20 mouse cellular contexts compared by ENCODE assay signal in genomic region chr11:7198481-7199256, GRCm38 (mm10). TPM values are rescaled to one million over a fixed set of nuclear protein-coding genes. Genes with fewer than 3 reads are reported as not detected.
DNase-seq lines count a peak whose midpoint lies in the region; ATAC-seq and TF ChIP-seq lines count a peak whose summit lies in the region.
"Had no signal": no experiment of that assay in that cellular context is flagged by ENCODE, and none has a peak within 500 bp of the region (broad histone marks: within the 10 kb centered on the region; RNA-seq: fewer than 3 reads in every experiment).

No protein-coding gene starts in this region.

- no peak overlapping the region for H3K27ac ChIP-seq in heart, adult 2 months
- peak overlapping the region; percentile 47; the same call in 1 of the 2 replicates for H3K27ac ChIP-seq in kidney, embryonic 14.5 days (ENCODE audit: low read depth, low read length)
- H3K27ac ChIP-seq in lung, postnatal 0 days (ENCODE audit: low read length), result 0 out of 2 replicates have a peak overlapping the region, but pooled peaks have one; percentile 38
- H3K27ac ChIP-seq in liver, postnatal 0 days (ENCODE audit: low read depth), result peak overlapping the region; percentile 96
- H3K27ac ChIP-seq: macrophage; midbrain, embryonic 13.5 days had no signal

- no peaks in the 10 kb centered on the region for H3K27me3 ChIP-seq in heart, adult 2 months (ENCODE audit: control insufficient read depth, insufficient read depth, low read length)
- H3K27me3 ChIP-seq in kidney, embryonic 14.5 days (ENCODE audit: control insufficient read depth, insufficient read depth, low read length), result no peaks in the 10 kb centered on the region
- H3K27me3 ChIP-seq in lung, postnatal 0 days (replicated peaks; ENCODE audit: insufficient read depth, low read length), result no peaks in the 10 kb centered on the region
- H3K27me3 ChIP-seq in liver, postnatal 0 days (ENCODE audit: insufficient read depth, low read length), result no peaks in the 10 kb centered on the region

- H3K79me2 ChIP-seq in heart, adult 2 months (replicated peaks; ENCODE audit: control insufficient read depth, insufficient read depth, low read length), result no peaks in the 10 kb centered on the region

- H3K9me3 ChIP-seq in kidney, embryonic 14.5 days (ENCODE audit: control insufficient read depth, low read length), result no peaks in the 10 kb centered on the region
- H3K9me3 ChIP-seq in lung, postnatal 0 days (ENCODE audit: low read length), result no peaks in the 10 kb centered on the region
- no peaks in the 10 kb centered on the region for H3K9me3 ChIP-seq in liver, postnatal 0 days (ENCODE audit: low read length)
- H3K9me3 ChIP-seq: midbrain, embryonic 13.5 days had no signal

- intact Hi-C loops in heart, adult 2 months (cut with DNase I), result no loop called here

- TF ChIP-seq POLR2A in heart, adult 2 months (IDR thresholded peaks at IDR 0.05; ENCODE audit: insufficient read depth, low read depth, low read length), result no peak
- TF ChIP-seq POLR2A in lung, adult 2 months (IDR thresholded peaks at IDR 0.05; ENCODE audit: borderline replicate concordance, extremely low read depth, low read depth, low read length), result no peak

- H3K36me3 ChIP-seq in heart, adult 2 months (ENCODE audit: control insufficient read depth, insufficient read depth, low read length), result no peaks in the 10 kb centered on the region
- no peaks in the 10 kb centered on the region for H3K36me3 ChIP-seq in kidney, embryonic 14.5 days (ENCODE audit: control insufficient read depth, insufficient read depth, low read length)
- no peaks in the 10 kb centered on the region for H3K36me3 ChIP-seq in lung, postnatal 0 days (ENCODE audit: insufficient read depth, low read length)
- no peaks in the 10 kb centered on the region for H3K36me3 ChIP-seq in liver, postnatal 0 days (replicated peaks; ENCODE audit: insufficient read depth, low read length)
- H3K36me3 ChIP-seq: midbrain, embryonic 13.5 days had no signal

- WGBS in heart, adult 2 months, result 54% methylated on average over 10 of the region's 10 CpGs
- WGBS in kidney, embryonic 14.5 days, result 74% methylated on average over 10 of the region's 10 CpGs
- WGBS in lung, postnatal 0 days, result 74% methylated on average over 10 of the region's 10 CpGs
- 61% methylated on average over 10 of the region's 10 CpGs for WGBS in lung, adult 2 months
- 42% methylated on average over 10 of the region's 10 CpGs for WGBS in liver, postnatal 0 days (ENCODE audit: insufficient replicate concordance)

- TF ChIP-seq CTCF in heart, adult 2 months (IDR thresholded peaks at IDR 0.05), result no peak
- no peak for TF ChIP-seq CTCF in lung, postnatal 0 days (IDR thresholded peaks at IDR 0.05)
- no peak for TF ChIP-seq CTCF in lung, adult 2 months (IDR thresholded peaks at IDR 0.05; ENCODE audit: insufficient read depth, low read length)
- TF ChIP-seq CTCF in liver, postnatal 0 days (IDR thresholded peaks at IDR 0.05; ENCODE audit: low read depth), result no peak

- no peak for TF ChIP-seq EP300 in heart, adult 2 months (IDR thresholded peaks at IDR 0.05; ENCODE audit: insufficient read depth, low read depth, low read length)
- TF ChIP-seq EP300 in lung, postnatal 0 days (IDR thresholded peaks at IDR 0.05), result peak; percentile 89
- 0 out of 2 replicates have a peak, but pooled peaks have one; percentile 40 for TF ChIP-seq EP300 in liver, postnatal 0 days (IDR thresholded peaks at IDR 0.05; ENCODE audit: low read depth)

- DNase-seq in heart, adult 11 months, result peak; percentile 55
- no peak for DNase-seq in heart, adult 2 months
- no peak for DNase-seq in kidney, adult 9 months
- DNase-seq in lung, postnatal 0 days (ENCODE audit: low spot score), result peak; percentile 29
- DNase-seq in lung, adult 2 months, result no peak
- peak; percentile 67 for DNase-seq in liver, postnatal 0 days
- DNase-seq: B cell, adult 2 months; cerebellum, adult 11 months; cerebellum, postnatal 25 days; heart, postnatal 10 days; layer of hippocampus, postnatal 36 days; right cerebral cortex, postnatal 25 days; thymus, postnatal 4 days had no signal

- H3K4me1 ChIP-seq in heart, adult 2 months (ENCODE audit: control insufficient read depth, insufficient read depth, low read length), result no peaks in the 10 kb centered on the region
- peaks cover 5% of the 10 kb centered on the region; the same call in 1 of the 2 replicates for H3K4me1 ChIP-seq in kidney, embryonic 14.5 days (ENCODE audit: control insufficient read depth, insufficient read depth, low read length)
- H3K4me1 ChIP-seq in lung, postnatal 0 days (ENCODE audit: insufficient read depth, low read depth, low read length), result no peaks in the 10 kb centered on the region
- H3K4me1 ChIP-seq in lung, adult 2 months (ENCODE audit: control insufficient read depth, insufficient read depth, low read length), result no peaks in the 10 kb centered on the region
- H3K4me1 ChIP-seq in liver, postnatal 0 days (ENCODE audit: insufficient read depth), result peaks cover 6% of the 10 kb centered on the region; the same call in 1 of the 2 replicates

- no peak for ATAC-seq in kidney, embryonic 14.5 days (ENCODE audit: low FRiP score, low TSS enrichment)
- peak; percentile 78 for ATAC-seq in lung, postnatal 0 days
- peak; percentile 5 for ATAC-seq in liver, postnatal 0 days
- ATAC-seq: Patski had no signal

- no peak overlapping the region for H3K9ac ChIP-seq in heart, adult 2 months (ENCODE audit: low read depth, low read length)
- no peak overlapping the region for H3K9ac ChIP-seq in kidney, embryonic 14.5 days (ENCODE audit: low read depth, low read length)
- H3K9ac ChIP-seq in lung, postnatal 0 days (replicated peaks; ENCODE audit: low read depth), result no peak overlapping the region
- peak overlapping the region; percentile 68 for H3K9ac ChIP-seq in liver, postnatal 0 days (replicated peaks)
- H3K9ac ChIP-seq: midbrain, embryonic 13.5 days had no signal

- no peak overlapping the region for H3K4me2 ChIP-seq in kidney, embryonic 14.5 days (replicated peaks; ENCODE audit: low read depth, low read length)
- H3K4me2 ChIP-seq in lung, postnatal 0 days (replicated peaks; ENCODE audit: low read depth, low read length), result no peak overlapping the region
- peak overlapping the region; percentile 29; the same call in 1 of the 2 replicates for H3K4me2 ChIP-seq in liver, postnatal 0 days (ENCODE audit: low read depth, low read length)
- H3K4me2 ChIP-seq: midbrain, embryonic 13.5 days had no signal

- H3K4me3 ChIP-seq in heart, adult 2 months, result no peak overlapping the region
- no peak overlapping the region for H3K4me3 ChIP-seq in kidney, embryonic 14.5 days (ENCODE audit: low read length)
- H3K4me3 ChIP-seq in lung, postnatal 0 days (ENCODE audit: low read depth, low read length), result no peak overlapping the region
- H3K4me3 ChIP-seq in lung, adult 2 months (replicated peaks; ENCODE audit: extremely low read depth, low read depth, low read length), result no peak overlapping the region
- peak overlapping the region; percentile 38 for H3K4me3 ChIP-seq in liver, postnatal 0 days (ENCODE audit: low read depth, low read length)
- H3K4me3 ChIP-seq: midbrain, embryonic 13.5 days had no signal

RNA-seq across cellular contexts. Expression of gene Igfbp1, which starts 1.1 kb away (rescaled TPM):
- not detected for total RNA-seq in heart, adult 2 months (2021)
- not detected in 2 replicates for polyA plus RNA-seq in heart, adult 2 months (2012; rRNA removed)
- 2.5 and 3.3 TPM in 2 replicates for polyA plus RNA-seq in kidney, embryonic 14.5 days (2014; fragmentation: Nextera tagmentation; extraction: Ambion mirVana)
- polyA plus RNA-seq in lung, postnatal 0 days (2015; fragmentation: Nextera tagmentation; extraction: Ambion mirVana), result 0.23 and 0.69 TPM in 2 replicates
- 0.07 TPM in 1 of 2 replicates, not detected in the other for polyA plus RNA-seq in lung, adult 2 months (2012; rRNA removed)
- polyA plus RNA-seq in liver, postnatal 0 days (2015; fragmentation: Nextera tagmentation; extraction: Ambion mirVana), result 1,301 and 1,767 TPM in 2 replicates
- total RNA-seq: gastrocnemius, postnatal 36 days; heart, postnatal 10 days; left cerebral cortex, postnatal 36 days had no signal
- polyA plus RNA-seq: macrophage had no signal

RNA-seq across cellular contexts. Expression of gene Gm11985, which starts 10.3 kb away (rescaled TPM):
- total RNA-seq in heart, adult 2 months (2021), result not detected
- not detected in 2 replicates for polyA plus RNA-seq in heart, adult 2 months (2012; rRNA removed)
- not detected in 2 replicates for polyA plus RNA-seq in kidney, embryonic 14.5 days (2014; fragmentation: Nextera tagmentation; extraction: Ambion mirVana)
- not detected in 2 replicates for polyA plus RNA-seq in lung, postnatal 0 days (2015; fragmentation: Nextera tagmentation; extraction: Ambion mirVana)
- not detected in 2 replicates for polyA plus RNA-seq in lung, adult 2 months (2012; rRNA removed)
- polyA plus RNA-seq in liver, postnatal 0 days (2015; fragmentation: Nextera tagmentation; extraction: Ambion mirVana), result 0.11 TPM in 2 replicates
- total RNA-seq: gastrocnemius, postnatal 36 days; heart, postnatal 10 days; layer of hippocampus, postnatal 36 days; left cerebral cortex, postnatal 36 days had no signal
- polyA plus RNA-seq: macrophage; midbrain, embryonic 13.5 days; neural tube, embryonic 11.5 days; Patski had no signal

RNA-seq across cellular contexts. Expression of gene Igfbp3, which starts 15.1 kb away (rescaled TPM):
- 10 to 100 TPM; 32.2 to 40.4 TPM for total RNA-seq in heart, adult 2 months (2021)
- polyA plus RNA-seq in heart, adult 2 months (2012; rRNA removed), result 20.8 and 31.0 TPM in 2 replicates
- polyA plus RNA-seq in kidney, embryonic 14.5 days (2014; fragmentation: Nextera tagmentation; extraction: Ambion mirVana), result 45.2 and 70.4 TPM in 2 replicates
- 23.7 and 45.9 TPM in 2 replicates for polyA plus RNA-seq in lung, postnatal 0 days (2015; fragmentation: Nextera tagmentation; extraction: Ambion mirVana)
- 55.2 and 113 TPM in 2 replicates for polyA plus RNA-seq in lung, adult 2 months (2012; rRNA removed)
- polyA plus RNA-seq in liver, postnatal 0 days (2015; fragmentation: Nextera tagmentation; extraction: Ambion mirVana), result 27.4 and 31.3 TPM in 2 replicates
- polyA plus RNA-seq: macrophage had no signal

Comparison
In these comparisons a context has a peak if more than half of its experiments do, and no peak if none do; other contexts are left out.
1. DNase-seq: peak in heart, adult 11 months (single experiment), lung, postnatal 0 days (single experiment) and liver, postnatal 0 days (single experiment); none in heart, adult 2 months (0 of 2), kidney, adult 9 months (single experiment) and lung, adult 2 months (single experiment).
2. RNA of gene Igfbp1, which starts 1.1 kb away (polyA plus RNA-seq): 1,301 to 1,767 TPM in liver, postnatal 0 days; 2.5 to 3.3 TPM in kidney, embryonic 14.5 days, 0.23 to 0.69 TPM in lung, postnatal 0 days, 0.07 TPM in lung, adult 2 months and not detected in heart, adult 2 months; every median in the first group is over 100 times any median in the second.